Mouse (Mus musculus) central nervous system, embryonic 18 days (tissue): ENCODE results near the gene Mpp4. TPM values are rescaled to one million over a fixed set of nuclear protein-coding genes. Genes with fewer than 3 reads are reported as not detected.

Source experiments
- polyA plus RNA-seq: library from polyadenylated mRNA; depleted of rRNA; stranded (reverse); fragments of >200 nt; gene quantifications from 2 replicates; pipeline ENCODE4 v1.2.3, GENCODE M21; 2012; rRNA removed

The Mpp4 gene
- 2.8 and 3.2 TPM in 2 replicates for polyA plus RNA-seq

GRCm38 (mm10) chr1:59163030-59163461, at the start of gene Mpp4:
Mpp4 (minus strand) TSS chr1:59163389.

DNA sequence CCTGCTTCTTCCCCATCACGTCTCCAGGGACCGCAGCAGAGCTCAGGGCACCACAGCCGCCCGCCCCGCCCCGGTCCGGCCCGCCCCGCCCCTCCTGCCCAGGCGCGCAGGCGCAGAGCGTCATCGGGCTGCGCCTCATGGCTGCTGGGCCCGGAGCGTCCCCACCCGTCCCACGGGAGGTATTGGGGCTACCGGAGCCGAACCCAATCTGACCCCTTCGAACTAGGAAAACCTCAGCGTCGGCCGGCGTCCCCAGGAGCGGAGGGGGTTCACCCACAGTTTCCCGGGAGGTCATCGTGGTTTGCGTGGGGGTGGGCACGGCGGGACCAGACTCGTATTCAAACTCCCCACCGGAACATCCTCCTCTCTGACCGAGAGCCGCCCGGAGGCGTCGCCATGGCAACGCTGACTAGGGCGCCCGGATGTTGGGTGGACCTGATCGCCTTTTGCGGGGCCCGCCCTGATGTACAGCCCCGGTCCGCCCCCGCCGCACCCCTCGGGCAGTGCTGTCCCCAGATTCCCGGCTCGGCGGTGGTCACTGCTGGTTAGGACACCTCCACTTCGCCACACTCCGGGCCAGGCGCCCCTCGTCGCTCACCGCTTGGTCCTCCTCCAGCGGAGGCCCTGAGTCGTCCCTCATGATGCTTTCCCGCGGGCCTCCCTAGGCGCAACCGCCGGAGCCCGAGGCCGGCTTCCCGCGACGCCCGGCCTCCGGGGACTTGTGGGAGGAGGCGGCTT, 43.3 kb downstream of the Mpp4 start, which contains the start of gene Tmem237:
Tmem237 (minus strand) TSS at position 689 of the 738 bp plus-strand sequence.

DNA sequence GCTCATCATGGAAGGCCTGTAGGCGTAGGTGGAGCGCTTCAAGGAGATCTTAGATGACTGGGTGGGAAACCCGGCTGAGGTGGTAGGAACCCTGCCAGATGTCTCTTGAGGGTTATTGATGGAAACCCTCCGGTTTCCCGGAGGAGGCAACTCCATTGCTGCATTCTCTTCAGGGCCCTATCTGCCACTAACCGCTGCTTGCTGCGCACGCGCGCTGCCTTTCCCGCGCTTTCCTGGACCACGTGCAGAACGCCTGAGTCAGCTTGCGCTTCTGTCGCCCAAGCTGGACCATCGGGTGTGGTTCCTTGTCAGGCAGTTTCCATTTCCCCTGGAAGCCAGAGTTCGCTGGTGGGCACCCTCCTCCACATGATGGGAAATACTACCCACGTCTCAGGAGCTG, 68.5 kb downstream of the Mpp4 start, which contains the start of gene C2cd6:
C2cd6 (minus strand) TSS at position 196 of the 400 bp plus-strand sequence.

Other genes with a start within 250 kb of the Mpp4 start
- 21.9 and 23.0 TPM in 2 replicates for gene Trak2, start 190.0 kb downstream of the Mpp4 start, polyA plus RNA-seq
- 50.5 and 53.1 TPM in 2 replicates for gene Stradb, start 189.9 kb downstream of the Mpp4 start, polyA plus RNA-seq
- 0.07 and 0.09 TPM in 2 replicates for gene C2cd6, start 68.5 kb downstream of the Mpp4 start, polyA plus RNA-seq
- gene Tmem237, start 43.0 kb downstream of the Mpp4 start, polyA plus RNA-seq = 37.9 and 44.0 TPM in 2 replicates
- gene Als2, start 73.8 kb upstream of the Mpp4 start, polyA plus RNA-seq = 17.9 and 19.1 TPM in 2 replicates
- 0.38 and 0.56 TPM in 2 replicates for gene Cdk15, start 93.5 kb upstream of the Mpp4 start, polyA plus RNA-seq